Mouse (Mus musculus): Measurements from ENCODE around the gene Dmwd. TPM values are rescaled to one million over a fixed set of nuclear protein-coding genes. Genes with fewer than 3 reads are reported as not detected.
"Not testable (repeated sequence)": the region's sequence is repeated elsewhere in the genome, so short reads cannot be mapped to it uniquely, and the experiment has no call there.

Dmwd gene
- polyA plus RNA-seq, 1 experiment from 2014 or later = 12.6 TPM

GRCm38 (mm10) chr7:19067063-19067462 is 9.0 kb upstream of the Dmwd start:
- WGBS = 38% methylated on average over 14 of the region's 14 CpGs
- H3K4me3 ChIP-seq (ENCODE audit: low read length) = no peak overlapping the region
- H3K36me3 ChIP-seq (ENCODE audit: control insufficient read depth, insufficient read depth) = no peaks in the 10 kb centered on the region
- H3K27ac ChIP-seq (ENCODE audit: low read length) = no peak overlapping the region
- 0 out of 2 replicates have a peak, but pooled peaks cover 4% of the 10 kb centered on the region for H3K9me3 ChIP-seq (replicated peaks; ENCODE audit: control insufficient read depth, low read length)
- ATAC-seq (replicated peaks; ENCODE audit: extremely low read depth, insufficient read depth, low FRiP score) = no peak
- H3K27me3 ChIP-seq (ENCODE audit: control insufficient read depth, insufficient read depth, low read length) = peaks cover 33% of the 10 kb centered on the region
- no peak overlapping the region for H3K4me2 ChIP-seq (ENCODE audit: low read depth, low read length)
- no peak overlapping the region for H3K9ac ChIP-seq (ENCODE audit: low read length)
- no peaks in the 10 kb centered on the region for H3K4me1 ChIP-seq (ENCODE audit: control insufficient read depth, insufficient read depth, low read length)

DNA sequence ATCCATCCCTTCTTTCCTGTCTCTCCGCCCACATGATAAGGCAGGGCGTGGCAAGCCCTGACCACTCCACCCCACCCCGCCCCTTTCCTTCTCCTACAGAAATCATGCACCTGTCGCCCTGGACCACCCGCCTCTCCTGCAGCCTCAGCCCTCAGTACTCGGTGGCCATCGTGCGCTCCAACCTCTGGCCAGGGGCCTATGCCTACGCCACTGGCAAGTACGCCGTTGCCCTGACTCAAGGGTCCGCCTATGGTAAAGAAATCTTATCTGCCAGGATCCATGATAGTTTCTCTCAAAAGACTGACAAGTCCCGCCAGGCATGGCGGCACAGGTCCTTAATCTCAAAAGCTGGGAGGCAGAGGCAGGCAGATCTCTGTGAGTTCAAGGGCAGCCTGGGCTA is 8.1 kb upstream of the Dmwd start:
- Histone ChIP-seq H3K36me3 (ENCODE audit: control insufficient read depth, insufficient read depth) (no peaks in the 10 kb centered on the region), H3K27me3 (ENCODE audit: control insufficient read depth, insufficient read depth, low read length) (peaks cover 33% of the 10 kb centered on the region), H3K9ac (ENCODE audit: low read length) (no peak overlapping the region), H3K4me2 (ENCODE audit: low read depth, low read length) (no peak overlapping the region), H3K9me3 (replicated peaks; ENCODE audit: control insufficient read depth, low read length) (0 out of 2 replicates have a peak, but pooled peaks cover 4% of the 10 kb centered on the region), H3K27ac (ENCODE audit: low read length) (no peak overlapping the region), H3K4me3 (ENCODE audit: low read length) (no peak overlapping the region), H3K4me1 (ENCODE audit: control insufficient read depth, insufficient read depth, low read length) (no peaks in the 10 kb centered on the region)
- WGBS = 57% methylated on average over 13 of the region's 14 CpGs
- no peak for ATAC-seq (replicated peaks; ENCODE audit: extremely low read depth, insufficient read depth, low FRiP score)

DNA sequence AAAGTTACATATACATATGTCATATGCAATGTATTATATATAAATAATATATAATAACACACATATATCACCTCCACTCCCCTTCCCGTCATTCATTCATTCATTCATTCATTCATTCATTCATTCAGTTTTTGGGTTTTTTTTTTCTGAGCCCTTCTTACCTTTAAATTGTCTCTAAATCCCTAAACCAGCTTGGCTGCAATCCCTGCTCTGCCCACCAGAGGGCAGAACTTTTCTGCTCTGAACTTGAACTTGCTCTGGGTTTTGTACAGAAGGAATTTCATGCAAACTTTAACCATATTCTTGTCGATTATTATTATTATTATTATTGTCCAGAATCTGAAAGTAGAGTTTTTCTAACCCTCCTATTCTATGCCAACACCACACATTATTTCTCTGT is 7.3 kb upstream of the Dmwd start:
- Histone ChIP-seq H3K9ac (ENCODE audit: low read length) (no peak overlapping the region), H3K27ac (ENCODE audit: low read length) (no peak overlapping the region), H3K9me3 (replicated peaks; ENCODE audit: control insufficient read depth, low read length) (0 out of 2 replicates have a peak, but pooled peaks cover 4% of the 10 kb centered on the region), H3K4me1 (ENCODE audit: control insufficient read depth, insufficient read depth, low read length) (no peaks in the 10 kb centered on the region), H3K36me3 (ENCODE audit: control insufficient read depth, insufficient read depth) (no peaks in the 10 kb centered on the region), H3K4me2 (ENCODE audit: low read depth, low read length) (no peak overlapping the region), H3K27me3 (ENCODE audit: control insufficient read depth, insufficient read depth, low read length) (peaks cover 33% of the 10 kb centered on the region), H3K4me3 (ENCODE audit: low read length) (no peak overlapping the region)
- ATAC-seq (replicated peaks; ENCODE audit: extremely low read depth, insufficient read depth, low FRiP score) = no peak
- WGBS = 2% methylated on average over 2 of the region's 2 CpGs

- Histone ChIP-seq H3K27me3 (ENCODE audit: control insufficient read depth, insufficient read depth, low read length) (peaks cover 30% of the 10 kb centered on the region), H3K27ac (ENCODE audit: low read length) (no peak overlapping the region), H3K9ac (ENCODE audit: low read length) (no peak overlapping the region), H3K9me3 (replicated peaks; ENCODE audit: control insufficient read depth, low read length) (0 out of 2 replicates have a peak, but pooled peaks cover 4% of the 10 kb centered on the region), H3K4me2 (ENCODE audit: low read depth, low read length) (no peak overlapping the region), H3K4me1 (ENCODE audit: control insufficient read depth, insufficient read depth, low read length) (no peaks in the 10 kb centered on the region), H3K4me3 (ENCODE audit: low read length) (no peak overlapping the region), H3K36me3 (ENCODE audit: control insufficient read depth, insufficient read depth) (no peaks in the 10 kb centered on the region)
- 45% methylated on average over 3 of the region's 3 CpGs for WGBS
- ATAC-seq (replicated peaks; ENCODE audit: extremely low read depth, insufficient read depth, low FRiP score) = no peak
Observed at GRCm38 (mm10) chr7:19069500-19069899, 6.5 kb upstream of the Dmwd start.

GRCm38 (mm10) chr7:19071024-19071423 is 5.0 kb upstream of the Dmwd start:
- not testable (repeated sequence) for H3K4me1 ChIP-seq (ENCODE audit: control insufficient read depth, insufficient read depth, low read length); H3K36me3 ChIP-seq (ENCODE audit: control insufficient read depth, insufficient read depth); H3K4me2 ChIP-seq (ENCODE audit: low read depth, low read length); H3K27ac ChIP-seq (ENCODE audit: low read length); H3K9me3 ChIP-seq (replicated peaks; ENCODE audit: control insufficient read depth, low read length); H3K9ac ChIP-seq (ENCODE audit: low read length); H3K4me3 ChIP-seq (ENCODE audit: low read length); ATAC-seq (replicated peaks; ENCODE audit: extremely low read depth, insufficient read depth, low FRiP score)
- peaks cover 15% of the 10 kb centered on the region for H3K27me3 ChIP-seq (ENCODE audit: control insufficient read depth, insufficient read depth, low read length)
- WGBS = 60% methylated on average over 3 of the region's 3 CpGs

DNA sequence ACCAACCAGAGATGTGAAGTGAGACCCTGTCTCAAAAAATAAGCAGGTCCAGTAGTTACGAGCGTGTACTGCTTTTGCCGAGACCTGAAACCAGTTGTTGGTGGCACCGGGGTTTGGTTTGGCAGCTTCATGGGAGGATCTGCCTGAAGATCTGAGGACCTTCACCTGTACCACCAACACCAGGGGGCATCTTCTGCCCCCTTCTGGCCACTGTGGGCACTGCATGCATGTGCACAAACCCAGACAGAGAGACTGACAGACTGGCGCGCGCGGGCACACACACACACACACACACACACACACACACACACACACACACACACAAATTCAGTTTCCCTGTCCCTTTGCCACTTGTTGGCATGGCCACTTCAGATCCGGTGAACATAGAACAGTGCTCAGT is 2.5 kb upstream of the Dmwd start:
- no peak overlapping the region for H3K9ac ChIP-seq (ENCODE audit: low read length)
- no peak for ATAC-seq (replicated peaks; ENCODE audit: extremely low read depth, insufficient read depth, low FRiP score)
- H3K9me3 ChIP-seq (replicated peaks; ENCODE audit: control insufficient read depth, low read length) = no peaks in the 10 kb centered on the region
- peaks cover 3% of the 10 kb centered on the region for H3K36me3 ChIP-seq (ENCODE audit: control insufficient read depth, insufficient read depth)
- no peaks in the 10 kb centered on the region for H3K27me3 ChIP-seq (ENCODE audit: control insufficient read depth, insufficient read depth, low read length)
- 73% methylated on average over 9 of the region's 9 CpGs for WGBS
- no peak overlapping the region for H3K27ac ChIP-seq (ENCODE audit: low read length)
- H3K4me2 ChIP-seq (ENCODE audit: low read depth, low read length) = no peak overlapping the region
- H3K4me3 ChIP-seq (ENCODE audit: low read length) = no peak overlapping the region
- H3K4me1 ChIP-seq (ENCODE audit: control insufficient read depth, insufficient read depth, low read length) = peaks cover 20% of the 10 kb centered on the region

DNA sequence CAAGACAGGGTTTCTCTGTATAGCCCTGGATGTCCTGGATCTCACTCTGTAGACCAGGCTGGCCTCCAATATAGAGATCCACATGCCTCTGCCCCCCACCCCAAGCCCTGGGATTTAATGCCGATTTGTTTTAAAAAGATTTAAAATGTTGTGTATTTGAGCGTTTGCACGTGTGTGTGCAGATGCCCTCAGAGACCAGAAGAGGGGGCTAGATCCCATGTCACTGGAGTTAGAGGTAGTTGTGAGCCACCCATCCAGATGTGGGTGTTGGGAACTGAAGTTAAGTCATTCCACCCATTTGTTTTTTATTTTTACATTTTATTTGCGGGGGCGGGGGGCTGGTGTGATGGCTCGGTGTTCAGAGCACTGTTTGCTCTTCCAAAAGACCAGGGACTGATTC is 1.5 kb upstream of the Dmwd start:
- ATAC-seq (replicated peaks; ENCODE audit: extremely low read depth, insufficient read depth, low FRiP score) = no peak
- Histone ChIP-seq H3K36me3 (ENCODE audit: control insufficient read depth, insufficient read depth) (peaks cover 7% of the 10 kb centered on the region), H3K4me2 (ENCODE audit: low read depth, low read length) (no peak overlapping the region), H3K9me3 (replicated peaks; ENCODE audit: control insufficient read depth, low read length) (no peaks in the 10 kb centered on the region), H3K27me3 (ENCODE audit: control insufficient read depth, insufficient read depth, low read length) (no peaks in the 10 kb centered on the region), H3K4me3 (ENCODE audit: low read length) (no peak overlapping the region), H3K4me1 (ENCODE audit: control insufficient read depth, insufficient read depth, low read length) (peaks cover 20% of the 10 kb centered on the region), H3K27ac (ENCODE audit: low read length) (no peak overlapping the region), H3K9ac (ENCODE audit: low read length) (no peak overlapping the region)
- WGBS = 90% methylated on average over 6 of the region's 6 CpGs

DNA sequence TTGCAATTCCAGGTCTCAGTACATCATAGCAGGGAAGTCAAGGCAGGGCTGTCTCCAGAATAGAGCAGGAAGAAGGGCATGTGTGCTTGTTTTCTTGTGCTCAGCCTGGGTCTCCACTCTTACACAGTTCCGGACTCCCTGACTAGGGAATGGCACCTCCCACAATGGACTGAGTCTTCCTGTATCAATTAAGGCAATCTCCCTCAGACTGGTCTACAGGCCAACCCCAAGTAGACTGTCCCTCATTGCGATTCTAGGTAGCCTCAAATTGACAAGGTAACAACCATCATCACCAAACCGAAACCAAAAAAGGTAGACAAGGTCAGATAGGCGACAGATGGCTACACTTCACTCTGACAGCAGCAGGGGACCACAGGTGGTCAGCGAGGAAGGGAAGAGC is 796 bp upstream of the Dmwd start:
- no peak for ATAC-seq (replicated peaks; ENCODE audit: extremely low read depth, insufficient read depth, low FRiP score)
- WGBS = 57% methylated on average over 5 of the region's 5 CpGs
- Histone ChIP-seq H3K9ac (ENCODE audit: low read length) (peak overlapping the region; percentile 48), H3K27me3 (ENCODE audit: control insufficient read depth, insufficient read depth, low read length) (no peaks in the 10 kb centered on the region), H3K36me3 (ENCODE audit: control insufficient read depth, insufficient read depth) (peaks cover 13% of the 10 kb centered on the region), H3K9me3 (replicated peaks; ENCODE audit: control insufficient read depth, low read length) (no peaks in the 10 kb centered on the region), H3K4me1 (ENCODE audit: control insufficient read depth, insufficient read depth, low read length) (peaks cover 20% of the 10 kb centered on the region), H3K4me2 (ENCODE audit: low read depth, low read length) (peak overlapping the region; percentile 81), H3K27ac (ENCODE audit: low read length) (no peak overlapping the region), H3K4me3 (ENCODE audit: low read length) (peak overlapping the region; percentile 99)

DNA sequence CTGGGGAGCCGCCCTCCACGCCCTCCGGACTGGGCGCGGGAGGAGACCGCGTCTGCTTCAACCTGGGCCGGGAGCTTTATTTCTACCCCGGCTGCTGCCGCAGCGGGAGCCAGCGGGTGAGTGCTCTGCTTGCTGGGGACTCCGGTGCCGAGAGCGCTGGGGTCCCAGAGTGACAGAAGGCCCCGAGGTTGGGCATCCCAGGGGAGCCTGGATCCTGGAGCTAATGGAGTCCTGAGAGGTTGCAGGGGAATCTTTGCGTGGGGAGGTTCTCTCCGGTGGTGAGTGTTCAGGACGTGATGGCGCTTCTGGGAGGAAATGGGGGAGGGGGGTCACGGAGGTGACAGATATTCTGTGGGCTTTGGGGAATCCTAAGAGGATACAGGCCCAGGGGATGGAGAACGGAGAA is 562 bp downstream of the Dmwd start:
- H3K9me3 ChIP-seq (replicated peaks; ENCODE audit: control insufficient read depth, low read length) = no peaks in the 10 kb centered on the region
- H3K4me1 ChIP-seq (ENCODE audit: control insufficient read depth, insufficient read depth, low read length) = peaks cover 21% of the 10 kb centered on the region
- no peaks in the 10 kb centered on the region for H3K27me3 ChIP-seq (ENCODE audit: control insufficient read depth, insufficient read depth, low read length)
- peak; percentile 1; the same call in 1 of the 2 replicates for ATAC-seq (replicated peaks; ENCODE audit: extremely low read depth, insufficient read depth, low FRiP score)
- peak overlapping the region; percentile 99 for H3K4me3 ChIP-seq (ENCODE audit: low read length)
- peak overlapping the region; percentile 84 for H3K4me2 ChIP-seq (ENCODE audit: low read depth, low read length)
- H3K27ac ChIP-seq (ENCODE audit: low read length) = peak overlapping the region; percentile 88
- peak overlapping the region; percentile 95 for H3K9ac ChIP-seq (ENCODE audit: low read length)
- H3K36me3 ChIP-seq (ENCODE audit: control insufficient read depth, insufficient read depth) = peaks cover 24% of the 10 kb centered on the region
- under 1% methylated on average over 22 of the region's 22 CpGs for WGBS
